Mouse (Mus musculus) limb, embryonic 12.5 days (tissue): ENCODE data around the gene Hnrnpa3. TPM values are rescaled to one million over a fixed set of nuclear protein-coding genes. Genes with fewer than 3 reads are reported as not detected.

Experiments used
- ATAC-seq: fragments of 200-750 bp; cut with Nextera tagmentation; 2 replicates; pipeline ENCODE4 v1.8.0; 2017; ENCODE audit warnings: low read depth, moderate TSS enrichment; ENCODE audit not compliant: insufficient number of reproducible peaks, insufficient read depth, low FRiP score, low TSS enrichment
- H3K27ac ChIP-seq: fragments of 300-500 bp; sonication (generic); 2 replicates; pipeline ENCODE4 v1.5.1; 2016; ENCODE audit warnings: mild to moderate bottlenecking, moderate library complexity
- H3K27me3 ChIP-seq: fragments of 300-500 bp; sonication (generic); 2 replicates; pipeline ENCODE4 v1.6.1; 2016; ENCODE audit warnings: mild to moderate bottlenecking, moderate library complexity
- H3K36me3 ChIP-seq: fragments of 300-500 bp; sonication (generic); 2 replicates; pipeline ENCODE4 v1.6.1; 2016; ENCODE audit warnings: mild to moderate bottlenecking, moderate library complexity
- H3K4me1 ChIP-seq: fragments of 300-500 bp; sonication (generic); replicated peaks from 2 replicates; pipeline ENCODE4 v1.6.1; 2016
- H3K4me2 ChIP-seq: fragments of 300-500 bp; sonication (generic); 2 replicates; pipeline ENCODE4 v1.6.1; 2016; ENCODE audit warnings: mild to moderate bottlenecking, moderate library complexity
- H3K4me3 ChIP-seq: fragments of 300-500 bp; sonication (generic); replicated peaks from 2 replicates; pipeline ENCODE4 v1.5.1; 2016; ENCODE audit warnings: mild to moderate bottlenecking
- H3K9ac ChIP-seq: fragments of 300-500 bp; sonication (generic); replicated peaks from 2 replicates; pipeline ENCODE4 v1.6.1; 2016; ENCODE audit warnings: mild to moderate bottlenecking, moderate library complexity
- H3K9me3 ChIP-seq: fragments of 300-500 bp; sonication (generic); 2 replicates; pipeline ENCODE4 v1.6.1; 2016; ENCODE audit warnings: mild to moderate bottlenecking, moderate library complexity
- WGBS: fragments of 180-500 bp; shearing (Covaris S2); methylation state at CpG from one replicate; pipeline ENCODE4 v1.1.7; 2016; 5-methylcytosine and 5-hydroxymethylcytosine counted together
- polyA plus RNA-seq: library from polyadenylated mRNA; unstranded; fragments of >200 nt; fragmentation: Nextera tagmentation; extraction: Ambion mirVana; gene quantifications from 2 replicates; pipeline ENCODE4 v1.2.1, GENCODE M21; 2016

Hnrnpa3 gene
- polyA plus RNA-seq, 1 experiment from 2014 or later: 393 TPM

DNA sequence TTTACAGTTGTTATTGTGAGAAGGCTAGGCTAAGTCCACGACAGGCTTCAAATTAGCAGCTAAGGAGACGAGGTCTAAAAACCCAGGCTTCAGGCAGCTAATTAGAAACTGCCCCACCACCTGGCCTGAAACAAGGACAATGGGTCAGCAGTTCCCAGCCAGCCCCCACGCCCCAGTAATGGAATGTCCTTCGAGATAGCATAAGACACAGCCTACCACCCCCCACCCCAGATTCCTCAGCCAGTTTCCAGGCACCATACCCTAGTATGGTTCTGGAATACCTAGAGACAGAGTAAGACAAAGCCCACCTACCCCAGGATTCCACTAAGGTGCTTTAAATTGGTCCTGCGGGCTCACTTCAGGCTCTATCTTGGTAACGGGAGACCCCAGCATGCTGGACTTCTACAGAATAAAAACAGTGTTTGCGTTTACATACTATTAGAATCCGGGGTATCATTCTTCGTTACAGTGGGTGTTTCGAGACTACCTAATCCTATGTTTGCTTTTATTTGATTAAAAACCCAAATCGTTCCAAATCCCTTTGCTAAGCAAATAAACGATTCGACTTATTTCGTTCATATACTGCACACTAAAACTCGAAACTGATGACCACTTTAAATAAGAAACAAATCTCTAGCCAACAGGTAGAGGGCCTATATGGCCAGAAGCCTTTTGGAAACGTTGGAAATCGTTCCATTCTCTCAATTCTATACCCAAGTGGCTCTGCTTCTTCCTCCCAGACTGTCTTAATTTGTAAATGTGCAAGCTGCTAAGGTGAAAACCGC lies 962 bp upstream of the Hnrnpa3 start:
- peak overlapping the region; percentile 66 for H3K4me2 ChIP-seq
- H3K27ac ChIP-seq: peak overlapping the region; percentile 99
- no peaks in the 10 kb centered on the region for H3K9me3 ChIP-seq
- 3% methylated on average over 18 of the region's 18 CpGs for WGBS
- H3K36me3 ChIP-seq: peaks cover 22% of the 10 kb centered on the region
- H3K27me3 ChIP-seq: no peaks in the 10 kb centered on the region
- peak overlapping the region; percentile 99 for H3K9ac ChIP-seq
- peak overlapping the region; percentile 96 for H3K4me3 ChIP-seq
- no peak; the same call in 1 of the 2 replicates for ATAC-seq
- H3K4me1 ChIP-seq: peaks cover 20% of the 10 kb centered on the region

DNA sequence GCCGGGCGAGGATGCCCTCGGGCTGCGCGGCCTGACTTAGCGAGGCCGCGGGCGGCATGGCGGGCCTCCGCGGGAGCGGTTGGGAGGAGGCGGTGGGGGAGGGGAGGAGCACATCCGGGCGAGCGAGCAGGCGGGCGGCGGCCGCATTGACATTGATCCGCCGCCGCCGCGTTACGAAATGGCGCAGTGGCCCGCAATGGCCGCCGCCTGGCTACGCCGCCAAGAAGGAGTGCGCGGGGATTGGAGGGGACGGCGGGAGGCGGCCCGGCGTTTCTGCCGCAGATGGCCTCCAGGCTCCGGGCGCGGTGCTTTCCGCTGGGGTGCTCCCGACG lies 534 bp downstream of the Hnrnpa3 start:
- H3K9ac ChIP-seq: peak overlapping the region; percentile 99
- H3K27ac ChIP-seq: peak overlapping the region; percentile 98
- H3K4me3 ChIP-seq: peak overlapping the region; percentile 96
- H3K4me2 ChIP-seq: peak overlapping the region; percentile 91
- peaks cover 37% of the 10 kb centered on the region for H3K36me3 ChIP-seq
- peak; percentile 55 for ATAC-seq
- no peaks in the 10 kb centered on the region for H3K27me3 ChIP-seq
- no peaks in the 10 kb centered on the region for H3K9me3 ChIP-seq
- H3K4me1 ChIP-seq: peaks cover 20% of the 10 kb centered on the region
- WGBS: under 1% methylated on average over 40 of the region's 47 CpGs

DNA sequence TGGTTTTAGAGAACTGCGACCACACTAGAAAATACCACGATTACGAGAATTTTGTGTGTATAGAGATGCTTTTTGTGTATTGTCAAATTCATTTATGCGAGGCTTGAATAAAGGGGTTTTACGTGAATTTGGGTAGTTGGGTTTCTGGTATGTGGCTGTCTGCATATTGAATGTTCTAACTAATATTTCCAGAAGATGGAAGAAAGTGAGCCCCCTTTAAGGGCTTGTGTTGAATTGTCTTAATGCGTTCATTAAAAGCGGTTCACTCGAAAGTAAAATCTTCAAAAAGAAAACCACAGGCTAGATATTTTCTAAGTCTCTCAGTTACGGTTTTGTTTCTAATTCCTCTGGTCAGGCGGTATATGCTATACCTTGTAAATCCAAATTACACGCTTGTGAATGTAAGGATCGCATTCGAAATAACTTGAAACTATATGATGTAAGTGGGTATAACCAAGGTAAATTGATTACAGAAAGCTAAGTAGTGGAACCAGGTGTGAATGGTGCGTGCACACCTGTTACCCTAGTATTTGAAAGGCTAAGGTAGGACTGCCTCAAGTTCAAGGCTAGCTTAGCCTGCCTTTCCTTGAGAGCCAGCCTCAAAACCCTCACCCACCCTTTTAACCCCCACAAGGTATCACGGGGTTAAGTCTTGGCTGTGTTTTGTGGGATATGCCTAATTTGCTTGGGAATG lies 1.3 kb downstream of the Hnrnpa3 start:
- Histone ChIP-seq H3K36me3 (peaks cover 44% of the 10 kb centered on the region), H3K27ac (peak overlapping the region; percentile 98), H3K4me3 (peak overlapping the region; percentile 96), H3K9me3 (no peaks in the 10 kb centered on the region), H3K9ac (peak overlapping the region; percentile 99), H3K4me1 (peaks cover 20% of the 10 kb centered on the region), H3K4me2 (peak overlapping the region; percentile 91), H3K27me3 (no peaks in the 10 kb centered on the region)
- WGBS: 3% methylated on average over 15 of the region's 15 CpGs
- ATAC-seq: no peak

DNA sequence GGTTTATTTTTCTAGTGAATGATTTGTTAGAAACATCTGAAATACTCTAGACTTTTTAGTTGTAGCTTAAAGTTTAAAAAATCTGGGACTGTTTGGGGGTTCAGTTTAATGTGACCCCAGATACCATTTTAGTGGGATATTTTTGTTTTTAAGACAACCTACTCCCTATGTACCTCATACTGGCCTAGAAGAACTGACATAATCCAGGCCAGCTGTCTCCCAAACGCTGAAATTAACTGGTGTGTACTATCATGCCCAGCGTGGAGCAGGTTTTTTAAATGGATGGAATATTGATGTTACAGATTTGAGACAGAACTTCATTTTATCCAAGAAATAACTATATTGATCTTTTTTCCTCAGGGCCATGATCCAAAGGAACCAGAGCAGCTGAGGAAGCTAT lies 2.0 kb downstream of the Hnrnpa3 start:
- no peak overlapping the region; the same call in 1 of the 2 replicates for H3K27ac ChIP-seq
- peak overlapping the region; percentile 91 for H3K4me2 ChIP-seq
- no peaks in the 10 kb centered on the region for H3K27me3 ChIP-seq
- no peaks in the 10 kb centered on the region for H3K9me3 ChIP-seq
- ATAC-seq: no peak
- WGBS: 25% methylated on average over 2 of the region's 2 CpGs
- H3K4me1 ChIP-seq: peaks cover 20% of the 10 kb centered on the region
- peak overlapping the region; percentile 99; the same call in 1 of the 2 replicates for H3K9ac ChIP-seq
- peaks cover 44% of the 10 kb centered on the region for H3K36me3 ChIP-seq
- peak overlapping the region; percentile 96 for H3K4me3 ChIP-seq

DNA sequence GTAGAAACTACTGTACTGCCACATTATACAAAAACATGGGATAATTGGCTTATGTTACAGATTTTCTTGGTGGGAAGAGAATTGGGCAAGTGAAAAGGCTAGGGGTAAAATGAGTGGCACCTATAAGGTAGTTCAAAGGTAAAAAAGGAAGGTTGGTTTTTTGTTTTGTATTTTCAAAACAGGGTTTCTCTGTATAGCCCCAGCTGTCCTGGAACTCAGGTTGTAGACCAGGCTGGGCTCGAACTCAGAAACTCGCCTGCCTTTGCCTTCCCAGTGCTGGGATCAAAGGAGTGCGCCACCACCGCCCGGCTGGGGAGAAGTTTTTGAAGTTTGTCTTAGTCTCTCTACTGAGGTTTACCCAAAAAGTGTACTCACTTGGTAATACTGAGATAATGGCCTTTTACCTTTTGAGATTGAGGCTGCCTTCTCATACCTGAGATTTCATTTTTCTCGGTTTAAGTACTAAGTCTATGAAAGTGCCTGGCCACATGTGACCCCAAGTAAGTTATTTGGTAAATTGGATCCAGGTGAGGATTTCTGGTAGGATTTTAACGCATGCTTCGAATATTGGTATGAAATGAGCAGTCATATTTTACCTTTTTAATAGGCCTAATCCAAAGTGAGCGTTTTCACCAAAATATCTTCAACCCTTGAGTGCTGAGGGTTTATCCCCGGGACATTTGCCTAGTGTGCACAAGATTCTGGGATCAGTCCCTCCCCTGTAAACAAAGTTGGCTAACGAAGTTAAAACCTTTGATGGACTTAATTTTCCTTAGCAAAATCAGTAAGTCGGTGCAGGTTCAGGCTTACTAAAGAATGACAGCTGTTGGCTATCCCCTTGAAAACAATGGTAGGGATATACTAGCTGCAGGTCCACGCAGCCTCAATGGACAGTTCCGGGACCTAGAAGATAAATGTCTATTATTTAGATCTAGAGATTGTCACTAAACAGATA lies 10.7 kb downstream of the Hnrnpa3 start:
- 0 out of 2 replicates have a peak, but pooled peaks have one; percentile 23 for ATAC-seq
- no peaks in the 10 kb centered on the region for H3K4me1 ChIP-seq
- no peak overlapping the region for H3K4me2 ChIP-seq
- peaks cover 16% of the 10 kb centered on the region for H3K36me3 ChIP-seq
- no peak overlapping the region for H3K4me3 ChIP-seq
- H3K9me3 ChIP-seq: no peaks in the 10 kb centered on the region
- no peaks in the 10 kb centered on the region for H3K27me3 ChIP-seq
- H3K9ac ChIP-seq: no peak overlapping the region
- H3K27ac ChIP-seq: peak overlapping the region; percentile 42
- WGBS: 30% methylated on average over 14 of the region's 14 CpGs

DNA sequence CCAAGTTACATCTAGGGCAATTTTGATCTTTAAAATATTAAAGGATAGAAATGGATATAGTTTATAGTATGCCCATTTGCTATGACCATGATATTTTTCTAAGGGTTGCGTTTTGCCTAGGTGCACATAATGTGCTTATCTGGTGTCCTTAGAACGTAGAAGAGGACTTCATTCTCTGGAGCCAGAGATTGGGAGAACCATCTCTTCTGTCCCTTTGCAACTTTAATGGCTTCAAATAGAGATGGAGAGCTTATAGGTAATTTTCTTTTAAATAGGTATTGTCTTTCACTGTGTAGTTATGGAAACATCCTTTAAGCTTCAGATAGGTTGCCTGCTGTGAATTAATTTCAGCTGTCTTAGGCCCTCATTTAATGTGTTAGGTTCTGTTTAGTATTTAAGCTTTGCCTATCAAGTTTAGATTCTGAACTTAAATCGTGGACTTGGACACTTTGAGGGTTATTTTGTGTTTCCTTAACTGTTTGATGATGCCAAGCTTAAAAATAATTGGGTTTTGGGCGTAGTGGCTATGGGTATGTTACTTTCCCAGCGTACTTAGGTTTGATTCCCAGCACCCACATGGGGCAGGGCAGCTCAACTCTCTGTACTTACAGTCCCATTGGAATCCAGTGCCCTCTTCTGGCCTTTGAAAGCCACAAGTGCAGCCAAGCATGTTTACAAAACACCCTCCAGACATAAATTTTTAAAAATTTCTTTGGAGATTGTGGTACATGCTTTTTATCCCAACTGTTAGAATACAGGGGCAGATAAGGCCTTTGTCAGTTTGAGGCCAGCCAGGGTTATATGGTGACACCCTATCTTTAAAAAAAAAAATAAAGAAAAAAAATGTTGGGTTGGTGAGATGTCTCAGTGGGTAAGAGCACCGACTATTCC lies 11.6 kb downstream of the Hnrnpa3 start:
- Histone ChIP-seq H3K27me3 (no peaks in the 10 kb centered on the region), H3K36me3 (peaks cover 16% of the 10 kb centered on the region), H3K27ac (no peak overlapping the region), H3K4me2 (no peak overlapping the region), H3K4me3 (no peak overlapping the region), H3K9ac (no peak overlapping the region), H3K4me1 (no peaks in the 10 kb centered on the region), H3K9me3 (no peaks in the 10 kb centered on the region)
- no peak for ATAC-seq
- WGBS: 75% methylated on average over 6 of the region's 6 CpGs

DNA sequence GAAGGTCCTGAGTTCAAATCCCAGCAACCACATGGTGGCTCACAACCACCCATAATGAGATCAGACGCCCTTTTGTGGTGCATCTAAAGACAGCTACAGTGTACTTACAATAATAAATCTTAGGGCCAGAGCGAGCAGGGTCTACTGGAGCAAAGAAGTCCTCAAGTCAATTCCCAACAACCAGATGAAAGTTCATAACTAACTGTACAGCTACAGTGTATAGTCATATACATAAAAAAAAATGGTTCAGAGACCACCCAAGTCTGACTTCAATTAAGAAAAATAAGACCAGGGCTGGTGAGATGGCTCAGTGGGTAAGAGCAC lies 12.2 kb downstream of the Hnrnpa3 start:
- 83% methylated on average over 2 of the region's 2 CpGs for WGBS
- Histone ChIP-seq H3K9me3 (no peaks in the 10 kb centered on the region), H3K27me3 (no peaks in the 10 kb centered on the region), H3K4me1 (no peaks in the 10 kb centered on the region), H3K9ac (no peak overlapping the region), H3K4me2 (no peak overlapping the region), H3K36me3 (peaks cover 22% of the 10 kb centered on the region), H3K27ac (no peak overlapping the region), H3K4me3 (no peak overlapping the region)
- no peak for ATAC-seq

DNA sequence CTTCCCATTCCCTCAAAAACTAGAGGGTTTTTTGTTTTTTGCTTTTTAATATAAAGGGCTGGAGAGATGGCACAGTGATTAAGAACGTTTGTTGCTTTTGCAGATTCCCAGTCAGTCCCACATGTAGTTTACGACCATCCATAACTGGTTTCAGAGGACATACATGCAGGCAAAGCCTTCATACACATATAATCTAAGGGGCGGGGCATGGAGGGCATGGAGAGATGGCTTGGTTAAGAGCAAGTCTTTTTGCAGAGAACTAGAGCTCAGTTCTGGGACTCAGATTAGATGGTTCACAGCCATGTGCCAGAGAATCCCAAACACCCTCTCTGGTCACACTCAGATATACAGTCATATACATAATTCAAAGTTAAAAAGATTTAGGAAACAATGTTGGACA lies 13.5 kb downstream of the Hnrnpa3 start:
- 76% methylated on average over 3 of the region's 3 CpGs for WGBS
- H3K9me3 ChIP-seq: no peaks in the 10 kb centered on the region
- no peak overlapping the region for H3K9ac ChIP-seq
- no peak overlapping the region for H3K4me3 ChIP-seq
- no peak overlapping the region for H3K27ac ChIP-seq
- no peaks in the 10 kb centered on the region for H3K4me1 ChIP-seq
- ATAC-seq: no peak
- no peak overlapping the region for H3K4me2 ChIP-seq
- peaks cover 35% of the 10 kb centered on the region for H3K36me3 ChIP-seq
- H3K27me3 ChIP-seq: no peaks in the 10 kb centered on the region

DNA sequence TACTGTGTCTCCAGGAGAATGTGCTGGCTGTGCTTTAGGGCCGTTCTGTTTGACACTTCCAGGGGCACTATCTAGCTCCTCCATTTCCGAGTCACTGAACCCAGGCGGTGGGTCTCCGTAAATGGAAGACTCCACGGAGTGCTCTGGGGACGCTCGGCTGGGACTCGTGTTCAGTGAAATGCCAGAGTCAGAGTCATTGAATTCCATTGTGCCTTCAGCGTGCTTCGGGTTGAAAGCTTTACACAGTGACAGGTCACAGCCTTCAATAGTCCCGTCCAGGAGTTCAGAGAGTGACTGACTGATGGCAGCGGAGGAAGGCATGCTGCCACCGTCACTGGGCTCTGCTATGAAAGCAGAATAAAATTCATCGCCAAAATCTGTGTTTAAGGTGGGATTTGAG lies 17.5 kb downstream of the Hnrnpa3 start:
- no peak overlapping the region for H3K4me2 ChIP-seq
- no peak overlapping the region for H3K27ac ChIP-seq
- peaks cover 11% of the 10 kb centered on the region for H3K4me1 ChIP-seq
- WGBS: 89% methylated on average over 14 of the region's 14 CpGs
- no peaks in the 10 kb centered on the region for H3K9me3 ChIP-seq
- H3K9ac ChIP-seq: no peak overlapping the region
- ATAC-seq: no peak
- no peak overlapping the region for H3K4me3 ChIP-seq
- no peaks in the 10 kb centered on the region for H3K27me3 ChIP-seq
- peaks cover 48% of the 10 kb centered on the region for H3K36me3 ChIP-seq

DNA sequence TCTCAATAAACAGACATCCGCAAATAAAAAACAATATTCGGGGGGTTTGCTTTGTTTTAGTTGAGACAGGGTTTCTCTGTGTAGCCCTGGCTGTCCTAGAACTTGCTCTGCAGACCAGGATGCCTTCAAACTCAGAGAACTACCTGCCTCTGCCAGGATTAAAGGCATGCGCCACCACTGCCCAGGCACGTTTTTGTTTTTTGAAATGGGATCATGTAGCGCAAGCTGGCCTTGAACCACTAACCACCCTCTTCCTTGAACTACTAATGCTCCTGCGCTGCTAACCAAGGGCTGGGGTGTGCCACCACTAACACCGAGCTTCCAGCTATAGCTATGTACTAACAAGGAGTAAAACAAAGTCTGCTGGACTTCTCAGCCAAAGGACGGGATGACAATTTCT lies 20.9 kb downstream of the Hnrnpa3 start:
- Histone ChIP-seq H3K36me3 (peaks cover 35% of the 10 kb centered on the region), H3K4me2 (no peak overlapping the region), H3K4me3 (no peak overlapping the region), H3K9ac (no peak overlapping the region), H3K27ac (no peak overlapping the region), H3K9me3 (no peaks in the 10 kb centered on the region), H3K4me1 (peaks cover 34% of the 10 kb centered on the region), H3K27me3 (no peaks in the 10 kb centered on the region)
- WGBS: 91% methylated on average over 8 of the region's 8 CpGs
- no peak for ATAC-seq
